In the genomic region with DNA sequence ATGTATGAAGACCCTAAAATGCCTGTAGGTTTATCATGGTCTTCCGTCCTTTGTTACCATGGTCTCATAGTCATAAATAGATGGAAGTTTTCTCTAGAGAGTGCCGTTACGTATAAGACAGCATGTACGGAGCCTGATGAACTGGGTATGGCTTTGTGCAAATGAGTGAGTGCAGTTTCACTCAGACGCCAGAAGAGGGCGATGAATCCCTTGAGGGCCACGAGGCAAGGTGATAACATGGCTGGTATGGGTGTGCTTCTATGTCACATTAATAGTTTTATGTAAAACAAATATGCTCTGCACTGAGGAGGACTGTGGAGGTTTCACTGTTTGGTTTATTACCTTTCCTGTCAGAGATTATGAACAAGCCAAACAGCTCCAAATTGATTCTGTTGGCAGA, we compare ENCODE assay signal across 9 mouse cellular contexts. TPM values are rescaled to one million over a fixed set of nuclear protein-coding genes. Genes with fewer than 3 reads are reported as not detected.
DNase-seq lines count a peak whose midpoint lies in the region; ATAC-seq and TF ChIP-seq lines count a peak whose summit lies in the region.
"Had no signal": no experiment of that assay in that cellular context is flagged by ENCODE, and none has a peak within 500 bp of the region (broad histone marks: within the 10 kb centered on the region; RNA-seq: fewer than 3 reads in every experiment).

No protein-coding gene starts in this region.

- H3K4me2 ChIP-seq in liver, embryonic 11.5 days: no peak overlapping the region
- no peak overlapping the region for H3K4me2 ChIP-seq in stomach, postnatal 0 days (replicated peaks; ENCODE audit: low read depth)
- H3K4me2 ChIP-seq in midbrain, embryonic 13.5 days (replicated peaks): no peak overlapping the region
- H3K4me2 ChIP-seq: heart, embryonic 15.5 days had no signal

- no peaks in the 10 kb centered on the region for H3K27me3 ChIP-seq in liver, embryonic 11.5 days (replicated peaks; ENCODE audit: control insufficient read depth, insufficient read depth, low read length)
- no peaks in the 10 kb centered on the region for H3K27me3 ChIP-seq in stomach, postnatal 0 days (ENCODE audit: control insufficient read depth, insufficient read depth, low read length)
- no peaks in the 10 kb centered on the region for H3K27me3 ChIP-seq in midbrain, embryonic 13.5 days
- H3K27me3 ChIP-seq: heart, embryonic 15.5 days had no signal

- H3K27ac ChIP-seq in liver, embryonic 11.5 days (ENCODE audit: low read depth, low read length): no peak overlapping the region
- no peak overlapping the region for H3K27ac ChIP-seq in cortical plate, adult 2 months (ENCODE audit: insufficient read depth, low read length)
- no peak overlapping the region for H3K27ac ChIP-seq in stomach, postnatal 0 days (replicated peaks)
- H3K27ac ChIP-seq in midbrain, embryonic 13.5 days: no peak overlapping the region
- H3K27ac ChIP-seq: heart, embryonic 15.5 days had no signal

- no peak for ATAC-seq in liver, embryonic 11.5 days (replicated peaks; ENCODE audit: low FRiP score)
- no peak for ATAC-seq in stomach, postnatal 0 days (ENCODE audit: low FRiP score, low TSS enrichment)
- ATAC-seq in midbrain, embryonic 13.5 days: no peak

- TF ChIP-seq POLR2A in cortical plate, adult 2 months (IDR thresholded peaks at IDR 0.05; ENCODE audit: extremely low read depth, insufficient read depth, low read length): no peak

- no peaks in the 10 kb centered on the region for H3K4me1 ChIP-seq in liver, embryonic 11.5 days (replicated peaks; ENCODE audit: control insufficient read depth, insufficient read depth, low read length)
- no peaks in the 10 kb centered on the region for H3K4me1 ChIP-seq in cortical plate, adult 2 months (ENCODE audit: control insufficient read depth, insufficient read depth, low read length)
- no peaks in the 10 kb centered on the region for H3K4me1 ChIP-seq in stomach, postnatal 0 days (replicated peaks; ENCODE audit: control insufficient read depth, insufficient read depth)
- no peaks in the 10 kb centered on the region for H3K4me1 ChIP-seq in midbrain, embryonic 13.5 days (replicated peaks)
- H3K4me1 ChIP-seq: heart, embryonic 15.5 days had no signal

- TF ChIP-seq CTCF in cortical plate, adult 2 months (IDR thresholded peaks at IDR 0.05; ENCODE audit: extremely low read depth, insufficient read depth, low read length): 0 out of 2 replicates have a peak, but pooled peaks have one; percentile 11
- peak; percentile 61 for TF ChIP-seq CTCF in stomach, postnatal 0 days (IDR thresholded peaks at IDR 0.05; ENCODE audit: low read depth)

- no peaks in the 10 kb centered on the region for H3K9me3 ChIP-seq in liver, embryonic 11.5 days (ENCODE audit: control insufficient read depth, low read length)
- no peaks in the 10 kb centered on the region for H3K9me3 ChIP-seq in stomach, postnatal 0 days (ENCODE audit: control insufficient read depth, low read length)
- H3K9me3 ChIP-seq in midbrain, embryonic 13.5 days: no peaks in the 10 kb centered on the region
- H3K9me3 ChIP-seq: heart, embryonic 15.5 days had no signal

- no peak overlapping the region for H3K9ac ChIP-seq in liver, embryonic 11.5 days (ENCODE audit: low read depth, low read length)
- H3K9ac ChIP-seq in stomach, postnatal 0 days (ENCODE audit: low read length): no peak overlapping the region
- no peak overlapping the region for H3K9ac ChIP-seq in midbrain, embryonic 13.5 days (replicated peaks)
- H3K9ac ChIP-seq: heart, embryonic 15.5 days had no signal

- DNase-seq in liver: peak; percentile 42
- no peak for DNase-seq in liver, embryonic 11.5 days (ENCODE audit: low spot score)
- peak; percentile 70 for DNase-seq in ES-CJ7 (ENCODE audit: low read depth, low spot score)
- no peak for DNase-seq in stomach, postnatal 0 days (ENCODE audit: low spot score)
- no peak for DNase-seq in layer of hippocampus, postnatal 36 days

- WGBS in liver, embryonic 11.5 days: 63% methylated on average over 7 of the region's 7 CpGs
- WGBS in stomach, postnatal 0 days: 68% methylated on average over 7 of the region's 7 CpGs
- WGBS in midbrain, embryonic 13.5 days: 70% methylated on average over 7 of the region's 7 CpGs

- no peaks in the 10 kb centered on the region for H3K36me3 ChIP-seq in liver, embryonic 11.5 days (ENCODE audit: control insufficient read depth, insufficient read depth, low read length)
- no peaks in the 10 kb centered on the region for H3K36me3 ChIP-seq in stomach, postnatal 0 days (ENCODE audit: control insufficient read depth, insufficient read depth, low read length)
- H3K36me3 ChIP-seq in midbrain, embryonic 13.5 days: no peaks in the 10 kb centered on the region
- H3K36me3 ChIP-seq: heart, embryonic 15.5 days had no signal

- no peak for TF ChIP-seq EP300 in stomach, postnatal 0 days (optimal IDR thresholded peaks at IDR 0.05)

- no peak overlapping the region for H3K4me3 ChIP-seq in liver, embryonic 11.5 days (ENCODE audit: low read depth, low read length)
- H3K4me3 ChIP-seq in cortical plate, adult 2 months (ENCODE audit: insufficient read depth, low read length): no peak overlapping the region
- no peak overlapping the region for H3K4me3 ChIP-seq in stomach, postnatal 0 days (ENCODE audit: low read depth, low read length)
- H3K4me3 ChIP-seq in midbrain, embryonic 13.5 days (replicated peaks): no peak overlapping the region
- H3K4me3 ChIP-seq: erythroblast, embryonic 14.5 days; heart, embryonic 15.5 days had no signal

RNA-seq across cellular contexts. Expression of gene Eif2a, which starts 39.7 kb away (rescaled TPM):
- polyA plus RNA-seq in liver, embryonic 11.5 days (2014; fragmentation: Nextera tagmentation; extraction: Ambion mirVana): 66.1 and 71.3 TPM in 2 replicates
- polyA plus RNA-seq in cortical plate, adult 2 months (2012; rRNA removed): 32.9 and 33.3 TPM in 2 replicates
- 28.4 and 29.7 TPM in 2 replicates for polyA plus RNA-seq in stomach, postnatal 0 days (2015; fragmentation: Nextera tagmentation; extraction: Ambion mirVana)
- total RNA-seq in layer of hippocampus, postnatal 36 days (2021): 10 to 100 TPM; 44.4 to 44.8 TPM
- polyA plus RNA-seq in midbrain, embryonic 13.5 days (2015; fragmentation: Nextera tagmentation; extraction: Ambion mirVana): 43.3 and 48.3 TPM in 2 replicates

RNA-seq across cellular contexts. Expression of gene Serp1, which starts 39.8 kb away (rescaled TPM):
- polyA plus RNA-seq in liver, embryonic 11.5 days (2014; fragmentation: Nextera tagmentation; extraction: Ambion mirVana): 161 and 178 TPM in 2 replicates
- polyA plus RNA-seq in cortical plate, adult 2 months (2012; rRNA removed): 21.1 and 21.9 TPM in 2 replicates
- 166 and 175 TPM in 2 replicates for polyA plus RNA-seq in stomach, postnatal 0 days (2015; fragmentation: Nextera tagmentation; extraction: Ambion mirVana)
- 10 to 100 TPM; 25.3 to 26.3 TPM for total RNA-seq in layer of hippocampus, postnatal 36 days (2021)
- polyA plus RNA-seq in midbrain, embryonic 13.5 days (2015; fragmentation: Nextera tagmentation; extraction: Ambion mirVana): 74.0 and 75.3 TPM in 2 replicates

Comparison
In these comparisons a context has a peak if more than half of its experiments do, and no peak if none do; other contexts are left out.
1. DNase-seq: peak in liver (single experiment) and ES-CJ7 (single experiment); none in liver, embryonic 11.5 days (single experiment), stomach, postnatal 0 days (single experiment) and layer of hippocampus, postnatal 36 days (0 of 2).